Mouse (Mus musculus) C2C12 (cell line): ENCODE measurements at regions not wholly inside any gene's neighbourhood (a gene's known extent, or its start where the extent isn't known, plus 50 kb on each side); places are given as distances from the start of the nearest gene placed in this dataset.

Experiments
- H3K27me3 ChIP-seq: one replicate; pipeline ENCODE4 v1.6.1; 2011; ENCODE audit not compliant: control insufficient read depth, insufficient read depth, insufficient read length
- H3K36me3 ChIP-seq: one replicate; pipeline ENCODE4 v1.6.1; 2011; ENCODE audit not compliant: control insufficient read depth, insufficient read depth
- H3K4me3 ChIP-seq: one replicate; pipeline ENCODE4 v1.5.1; 2011; ENCODE audit warnings: mild to moderate bottlenecking, control low read depth; ENCODE audit not compliant: poor library complexity, insufficient read depth, severe bottlenecking
- H3K79me2 ChIP-seq: one replicate; pipeline ENCODE4 v1.6.1; 2011; ENCODE audit not compliant: control insufficient read depth, insufficient read depth
- H3K79me3 ChIP-seq: one replicate; pipeline ENCODE4 v1.6.1; 2011; ENCODE audit warnings: low read depth, control low read depth
- H3ac ChIP-seq: one replicate; pipeline ENCODE3; 2011; ENCODE audit warnings: low read depth; ENCODE audit not compliant: control insufficient read depth, insufficient read length
- CEBPB ChIP-seq: IDR thresholded peaks from one replicate; pipeline ENCODE4 v1.6.1; 2011; ENCODE audit warnings: low read depth, mild to moderate bottlenecking, control low read depth, moderate library complexity
- CTCF ChIP-seq: IDR thresholded peaks from one replicate; pipeline ENCODE4 v1.5.1; 2011; ENCODE audit not compliant: control insufficient read depth, insufficient read depth, insufficient read length
- FOSL1 ChIP-seq: IDR thresholded peaks from one replicate; pipeline ENCODE4 v1.8.0; 2011; ENCODE audit warnings: mild to moderate bottlenecking, low read length; ENCODE audit not compliant: poor library complexity, insufficient read depth, severe bottlenecking
- MAX ChIP-seq: IDR thresholded peaks from one replicate; pipeline ENCODE4 v1.6.1; 2011; ENCODE audit warnings: mild to moderate bottlenecking, control low read depth
- MYOD1 ChIP-seq: IDR thresholded peaks from one replicate; pipeline ENCODE4 v1.6.1; 2011; ENCODE audit warnings: low read depth; ENCODE audit not compliant: control insufficient read depth, insufficient read length
- MYOG ChIP-seq: IDR thresholded peaks from one replicate; pipeline ENCODE4 v1.6.1; 2011; ENCODE audit not compliant: control insufficient read depth, insufficient read length; ENCODE audit errors: extremely low read depth
- USF1 ChIP-seq: IDR thresholded peaks from one replicate; pipeline ENCODE4 v1.6.1; 2011; ENCODE audit warnings: low read depth, mild to moderate bottlenecking, control low read depth, moderate library complexity

GRCm38 (mm10) chr10:126183961-126184360, 218.0 kb downstream of the Lrig3 start:
- H3K4me3 ChIP-seq: no peak overlapping the region
- H3K79me3 ChIP-seq: no peaks in the 10 kb centered on the region
- H3K79me2 ChIP-seq: no peaks in the 10 kb centered on the region
- H3ac ChIP-seq: no peak overlapping the region
- TF ChIP-seq CEBPB (no peak), MYOG (no peak), MYOD1 (no peak), FOSL1 (no peak), MAX (no peak), CTCF (no peak), USF1 (no peak)
- H3K27me3 ChIP-seq: no peaks in the 10 kb centered on the region
- no peaks in the 10 kb centered on the region for H3K36me3 ChIP-seq

DNA sequence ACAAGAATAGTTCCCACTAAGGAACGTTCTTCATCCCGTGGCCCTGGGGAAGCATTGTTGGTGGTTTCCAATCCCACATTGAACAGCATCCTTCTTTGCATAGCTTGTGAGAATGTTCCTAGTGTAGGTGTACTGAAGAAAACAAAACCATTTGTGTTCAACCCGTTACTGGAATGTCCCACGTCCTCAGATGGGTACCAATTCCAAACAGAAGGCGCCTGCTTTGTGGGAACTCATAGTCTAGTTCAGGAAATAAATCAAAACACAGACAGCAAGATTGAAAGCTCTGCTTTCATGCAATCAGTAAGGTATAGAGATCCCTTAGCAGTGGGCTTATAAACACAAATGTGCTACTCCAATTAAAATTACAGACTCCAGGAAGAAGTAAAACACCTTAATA, 219.4 kb downstream of the Lrig3 start:
- H3K79me3 ChIP-seq: no peaks in the 10 kb centered on the region
- no peaks in the 10 kb centered on the region for H3K79me2 ChIP-seq
- no peak overlapping the region for H3K4me3 ChIP-seq
- H3ac ChIP-seq: no peak overlapping the region
- no peaks in the 10 kb centered on the region for H3K27me3 ChIP-seq
- TF ChIP-seq MYOD1: no peak
- no peak for TF ChIP-seq FOSL1
- no peak for TF ChIP-seq MYOG
- no peak for TF ChIP-seq CTCF
- no peak for TF ChIP-seq MAX
- no peak for TF ChIP-seq USF1
- no peaks in the 10 kb centered on the region for H3K36me3 ChIP-seq

- H3K4me3 ChIP-seq: no peak overlapping the region
- H3K79me3 ChIP-seq: no peaks in the 10 kb centered on the region
- H3K27me3 ChIP-seq: no peaks in the 10 kb centered on the region
- H3K36me3 ChIP-seq: no peaks in the 10 kb centered on the region
- TF ChIP-seq FOSL1: no peak
- no peak for TF ChIP-seq CTCF
- TF ChIP-seq MAX: no peak
- no peak for TF ChIP-seq MYOG
- no peak for TF ChIP-seq MYOD1
- TF ChIP-seq CEBPB: no peak
- TF ChIP-seq USF1: no peak
- H3K79me2 ChIP-seq: no peaks in the 10 kb centered on the region
- no peak overlapping the region for H3ac ChIP-seq
Measured at GRCm38 (mm10) chr10:126186086-126186485, 220.1 kb downstream of the Lrig3 start.

GRCm38 (mm10) chr10:126189001-126189400, 223.0 kb downstream of the Lrig3 start:
- TF ChIP-seq FOSL1 (no peak), MAX (no peak), CTCF (no peak)
- Histone ChIP-seq H3K79me3 (no peaks in the 10 kb centered on the region), H3ac (no peak overlapping the region), H3K36me3 (no peaks in the 10 kb centered on the region), H3K79me2 (no peaks in the 10 kb centered on the region), H3K27me3 (no peaks in the 10 kb centered on the region), H3K4me3 (no peak overlapping the region)
